Mouse (Mus musculus) left cerebral cortex, postnatal 10 days (tissue): ENCODE data around the gene Olfr1107. TPM values are rescaled to one million over a fixed set of nuclear protein-coding genes. Genes with fewer than 3 reads are reported as not detected.

Experiments used
- DNase-seq, 2 experiments: peaks; one replicate each; pipeline ENCODE4 v3.0.0; 2021 to 2022; ENCODE audit warnings: low spot score in 2 of 2, mixed read lengths in 1 of 2; ENCODE audit errors: extremely low spot score in 1 of 2
- intact Hi-C: fragments of 180-260 bp; cut with DNase I; formaldehyde crosslinking; loops from one replicate; pipeline ENCODE4 v1.15.1; 2025
- total RNA-seq, 2 experiments: library from RNA; stranded (reverse); gene quantifications; 2 replicates each; pipeline ENCODE4 v1.2.3; 2021

The Olfr1107 gene
- not detected for total RNA-seq

DNA sequence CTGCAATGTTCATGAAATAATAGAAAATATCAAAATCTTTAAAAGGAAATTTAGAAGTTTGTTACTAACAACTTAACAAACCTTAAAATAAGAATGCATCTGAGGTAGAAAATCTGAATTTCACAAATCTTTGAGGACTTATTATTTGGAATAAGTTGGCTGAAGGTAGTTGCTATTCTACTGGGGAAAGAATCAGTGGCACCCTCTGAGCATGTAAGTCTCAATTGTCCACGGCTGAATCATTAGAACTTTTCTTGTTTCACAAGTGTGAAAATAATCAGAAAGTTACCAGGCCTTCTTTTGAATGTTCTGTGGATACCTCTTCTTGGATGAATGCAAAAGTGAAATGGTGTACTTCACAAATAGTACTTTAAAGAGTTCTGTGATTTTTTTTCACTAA lies at the start of gene Olfr1107:
Gene Olfr1107, minus strand, starts transcription at position 101 of the 400 bp plus-strand sequence.
- DNase-seq: no peak
- intact Hi-C loops: no loop called here

DNA sequence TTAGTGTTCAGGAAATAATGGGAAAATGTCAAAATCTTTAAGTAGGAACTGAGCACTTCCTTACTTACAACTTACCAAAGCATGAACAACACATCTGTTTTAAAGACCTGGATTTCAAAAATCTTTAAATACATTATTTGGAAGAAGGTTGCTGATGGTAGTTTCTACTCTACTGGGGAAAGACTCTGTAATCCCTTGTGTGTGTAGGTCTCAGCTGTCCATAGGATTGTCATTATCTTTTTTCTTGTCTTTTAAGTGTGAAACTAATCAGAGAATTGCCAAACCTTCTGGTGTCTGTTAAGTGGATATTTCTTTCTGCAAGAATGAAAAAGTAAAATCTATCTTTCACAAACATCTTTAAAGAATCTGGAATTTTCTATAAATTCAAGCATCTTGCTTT lies 38.9 kb upstream of the Olfr1107 start, which contains the start of gene Olfr259:
Gene Olfr259, minus strand, starts transcription at position 101 of the 400 bp plus-strand sequence.
- DNase-seq: no peak
- intact Hi-C loops: no loop called here

GRCm38 (mm10) chr2:87095908-87096307 lies 20.3 kb upstream of the Olfr1107 start, which contains the start of gene Olfr1109:
Olfr1109 (minus strand) TSS chr2:87096008.
- DNase-seq: no peak
- intact Hi-C loops: no loop called here

DNA sequence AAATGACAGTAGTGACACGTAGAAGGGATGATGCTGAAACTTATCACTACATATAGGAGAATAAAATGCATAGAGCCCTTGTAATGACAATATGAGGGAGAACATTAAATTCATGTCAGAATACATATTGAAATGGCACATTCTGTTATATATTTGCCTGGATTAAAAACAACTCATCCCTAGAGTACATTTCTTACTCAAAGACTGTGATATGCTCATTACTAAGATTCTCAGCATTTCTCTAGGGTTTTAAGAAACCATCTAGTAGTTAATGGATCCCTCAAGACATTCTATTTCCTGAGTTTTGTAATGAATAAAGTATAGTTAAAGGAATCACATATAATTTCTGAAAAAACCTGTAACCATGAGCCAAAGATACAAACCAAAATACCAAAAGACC lies 23.4 kb downstream of the Olfr1107 start, which contains the start of gene Olfr1106:
Gene Olfr1106, minus strand, starts transcription at position 101 of the 400 bp plus-strand sequence.
- DNase-seq: no peak
- intact Hi-C loops: no loop called here

- no peak for DNase-seq
- intact Hi-C loops: no loop called here
These were observed 39.2 kb downstream of the Olfr1107 start, which contains the start of gene Olfr1105 for GRCm38 (mm10) chr2:87036431-87036830. Olfr1105 (minus strand) TSS chr2:87036531.

- intact Hi-C loops: no loop called here
- DNase-seq: no peak
These were observed 48.6 kb downstream of the Olfr1107 start, which contains the start of gene Olfr1104 for GRCm38 (mm10) chr2:87026980-87027379. Olfr1104 (minus strand) TSS chr2:87027080.

Other genes starting within 250 kb of the Olfr1107 start
- not detected for gene Olfr1095, start 224.1 kb downstream of the Olfr1107 start, total RNA-seq
- gene Gm13723, start 201.0 kb downstream of the Olfr1107 start, total RNA-seq: not detected
- gene Olfr1097, start 183.6 kb downstream of the Olfr1107 start, total RNA-seq: not detected
- not detected for gene Olfr1098, start 151.3 kb downstream of the Olfr1107 start, total RNA-seq
- not detected for gene Olfr1099, start 115.1 kb downstream of the Olfr1107 start, total RNA-seq
- not detected for gene Olfr1100, start 95.9 kb downstream of the Olfr1107 start, total RNA-seq
- not detected for gene Olfr1101, start 84.6 kb downstream of the Olfr1107 start, total RNA-seq
- gene Olfr1102, start 77.4 kb downstream of the Olfr1107 start, total RNA-seq: not detected
- not detected for gene Olfr1104, start 48.7 kb downstream of the Olfr1107 start, total RNA-seq
- not detected for gene Olfr1105, start 39.3 kb downstream of the Olfr1107 start, total RNA-seq
- gene Olfr1106, start 23.5 kb downstream of the Olfr1107 start, total RNA-seq: not detected
- gene Olfr1109, start 20.2 kb upstream of the Olfr1107 start, total RNA-seq: not detected
- gene Olfr259, start 38.8 kb upstream of the Olfr1107 start, total RNA-seq: not detected
- not detected for gene Olfr1110, start 64.5 kb upstream of the Olfr1107 start, total RNA-seq
- gene Olfr1111, start 76.8 kb upstream of the Olfr1107 start, total RNA-seq: not detected
- gene Olfr1112, start 112.0 kb upstream of the Olfr1107 start, total RNA-seq: not detected
- not detected for gene Olfr1113, start 133.2 kb upstream of the Olfr1107 start, total RNA-seq
- not detected for gene Olfr1115, start 172.2 kb upstream of the Olfr1107 start, total RNA-seq
- gene Olfr1116, start 191.7 kb upstream of the Olfr1107 start, total RNA-seq: not detected
- gene Olfr1118, start 231.8 kb upstream of the Olfr1107 start, total RNA-seq: not detected